In the genomic region with DNA sequence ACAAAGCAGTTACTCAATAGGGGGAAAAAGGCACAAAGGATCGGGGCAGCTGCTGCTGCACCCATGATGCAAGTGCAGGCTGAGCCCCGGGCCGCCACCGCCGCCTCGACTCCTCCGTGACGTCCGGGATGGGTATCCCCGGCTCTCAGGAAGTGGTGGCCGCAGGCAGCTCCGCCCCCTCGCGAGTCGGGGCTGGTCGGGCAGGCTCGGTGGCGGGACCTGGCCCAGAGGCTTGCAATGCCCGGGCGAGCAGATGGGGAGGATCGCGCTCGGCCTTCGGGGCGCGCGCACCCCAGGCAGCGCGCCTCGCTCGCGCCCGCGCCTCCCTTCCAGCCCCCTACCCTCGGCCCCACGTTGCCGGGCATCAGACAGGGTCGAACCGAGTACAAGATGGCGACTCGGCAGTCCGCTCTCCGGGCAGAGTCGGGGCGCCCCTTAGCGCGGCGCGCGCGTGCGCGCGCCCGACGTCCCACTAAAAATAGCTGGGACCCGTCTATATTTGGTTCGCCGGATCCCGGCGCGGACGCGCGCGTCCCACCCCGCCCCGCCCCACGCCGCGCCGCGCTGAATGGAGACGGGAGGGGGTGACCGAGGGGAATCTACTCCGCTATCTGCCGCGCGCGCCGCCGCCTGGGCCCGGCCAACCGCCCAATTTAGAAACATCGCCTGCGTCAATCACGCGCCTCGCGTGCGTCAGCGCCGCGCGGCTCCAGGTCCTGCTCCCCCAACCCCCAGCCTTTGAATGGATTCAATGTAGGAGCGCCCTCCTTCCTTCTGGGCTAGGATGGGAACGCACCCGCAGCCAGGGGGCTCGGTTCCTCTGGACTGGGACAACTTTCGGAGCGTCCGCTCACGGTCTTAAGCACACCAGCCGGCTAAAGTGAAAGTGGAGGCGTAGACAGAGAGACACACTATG, we compare ENCODE assay signal across 8 mouse cellular contexts. TPM values are rescaled to one million over a fixed set of nuclear protein-coding genes. Genes with fewer than 3 reads are reported as not detected.
DNase-seq lines count a peak whose midpoint lies in the region; ATAC-seq and TF ChIP-seq lines count a peak whose summit lies in the region.

No protein-coding gene starts in this region.

- H3K27me3 ChIP-seq in G1E (ENCODE audit: insufficient read depth, low read length), result peaks cover 32% of the 10 kb centered on the region
- H3K27me3 ChIP-seq in forebrain, postnatal 0 days (ENCODE audit: insufficient read depth, low read length), result no peaks in the 10 kb centered on the region
- peaks cover 22% of the 10 kb centered on the region for H3K27me3 ChIP-seq in lung, embryonic 16.5 days (ENCODE audit: control insufficient read depth, insufficient read depth, low read depth, low read length)

- DNase-seq in G1E (ENCODE audit: low spot score), result peak; percentile 90
- DNase-seq in cerebellum, adult 18-20 months, result peak; percentile 96 to 97
- peak; percentile 98 for DNase-seq in forebrain, postnatal 0 days
- peak; percentile 97 for DNase-seq in heart, postnatal 4 days
- peak; percentile 91 for DNase-seq in layer of hippocampus, adult 9-10 months (ENCODE audit: low spot score)
- peak; percentile 86 for DNase-seq in ovary, postnatal 10 days (ENCODE audit: low spot score)
- peak; percentile 85 for DNase-seq in thymus, postnatal 10 days (ENCODE audit: low spot score in 2 of 2)

- H3K9ac ChIP-seq in forebrain, postnatal 0 days, result peak overlapping the region; percentile 88
- peak overlapping the region; percentile 86 for H3K9ac ChIP-seq in lung, embryonic 16.5 days (ENCODE audit: low read length)

- peak; percentile 47 for ATAC-seq in G1E (ENCODE audit: extremely low read depth, insufficient number of reproducible peaks, low FRiP score, poor library complexity, severe bottlenecking)
- peak; percentile 83 for ATAC-seq in forebrain, postnatal 0 days
- peak; percentile 90 for ATAC-seq in lung, embryonic 16.5 days (ENCODE audit: low read depth)

- TF ChIP-seq CTCF in G1E (IDR thresholded peaks at IDR 0.05; ENCODE audit: low read depth, low read length), result no peak
- peak; percentile 79 for TF ChIP-seq CTCF in forebrain, postnatal 0 days (IDR thresholded peaks at IDR 0.05; ENCODE audit: low read depth)

- peak overlapping the region; percentile 86 for H3K4me3 ChIP-seq in G1E (ENCODE audit: low read depth, low read length)
- peak overlapping the region; percentile 70 for H3K4me3 ChIP-seq in forebrain, postnatal 0 days (ENCODE audit: low read depth, low read length)
- H3K4me3 ChIP-seq in lung, embryonic 16.5 days (ENCODE audit: low read length), result peak overlapping the region; percentile 67

- H3K36me3 ChIP-seq in G1E (replicated peaks), result no peaks in the 10 kb centered on the region
- no peaks in the 10 kb centered on the region for H3K36me3 ChIP-seq in forebrain, postnatal 0 days (ENCODE audit: insufficient read depth)
- H3K36me3 ChIP-seq in lung, embryonic 16.5 days (ENCODE audit: control insufficient read depth, insufficient read depth, low read length), result no peaks in the 10 kb centered on the region

- peak overlapping the region; percentile 97 for H3K27ac ChIP-seq in forebrain, postnatal 0 days (ENCODE audit: low read depth, low read length)
- H3K27ac ChIP-seq in lung, embryonic 16.5 days (ENCODE audit: low read length), result peak overlapping the region; percentile 97

- WGBS in forebrain, postnatal 0 days, result 1% methylated on average over 99 of the region's 105 CpGs
- WGBS in lung, embryonic 16.5 days, result under 1% methylated on average over 72 of the region's 105 CpGs

- peak overlapping the region; percentile 90 for H3K4me2 ChIP-seq in forebrain, postnatal 0 days (ENCODE audit: low read depth)
- H3K4me2 ChIP-seq in lung, embryonic 16.5 days (ENCODE audit: low read depth, low read length), result peak overlapping the region; percentile 100

- peaks cover 46% of the 10 kb centered on the region for H3K4me1 ChIP-seq in G1E (ENCODE audit: insufficient read depth, low read depth, low read length)
- H3K4me1 ChIP-seq in forebrain, postnatal 0 days (ENCODE audit: insufficient read depth), result peaks cover 26% of the 10 kb centered on the region
- H3K4me1 ChIP-seq in lung, embryonic 16.5 days (replicated peaks; ENCODE audit: control insufficient read depth, insufficient read depth, low read length), result peaks cover 34% of the 10 kb centered on the region

- H3K9me3 ChIP-seq in G1E (replicated peaks), result no peaks in the 10 kb centered on the region
- no peaks in the 10 kb centered on the region for H3K9me3 ChIP-seq in forebrain, postnatal 0 days (ENCODE audit: low read length)
- no peaks in the 10 kb centered on the region for H3K9me3 ChIP-seq in lung, embryonic 16.5 days (ENCODE audit: control insufficient read depth, low read length)

RNA-seq across cellular contexts. Expression of a gene that starts 1.9 kb away (rescaled TPM):
- total RNA-seq in G1E (2014; fragmentation: Nextera tagmentation) (0.68 TPM in 1 of 2 replicates, not detected in the other), G1E (2017) (0.12 and 0.33 TPM in 2 replicates)
- 0.20 and 0.32 TPM in 2 replicates for polyA plus RNA-seq in G1E (2012)
- 13.5 and 14.9 TPM in 2 replicates for total RNA-seq in forebrain, postnatal 0 days (2014; rRNA removed)
- polyA plus RNA-seq in forebrain, postnatal 0 days (2015; fragmentation: Nextera tagmentation; extraction: Ambion mirVana), result 9.1 and 12.4 TPM in 2 replicates
- 1 to 10 TPM; 9.0 TPM for total RNA-seq in heart, postnatal 4 days (2021)
- polyA plus RNA-seq in lung, embryonic 16.5 days (2015; fragmentation: Nextera tagmentation; extraction: Ambion mirVana), result 0.08 and 0.11 TPM in 2 replicates

Comparison
In these comparisons a context has a peak if more than half of its experiments do, and no peak if none do; other contexts are left out.
1. Peak in every context shown above with its lines: DNase-seq, ATAC-seq, H3K4me3 ChIP-seq and H3K27ac ChIP-seq.